Mouse (Mus musculus): Measurements from ENCODE around the gene Dok4. TPM values are rescaled to one million over a fixed set of nuclear protein-coding genes. Genes with fewer than 3 reads are reported as not detected.

Gene Dok4
- polyA plus RNA-seq (2012; rRNA removed), result 20.1 and 21.0 TPM in 2 replicates

GRCm38 (mm10) chr8:94876197-94876730 is at the start of gene Dok4:
TSS of gene Dok4 (minus strand) at chr8:94876330.

DNA sequence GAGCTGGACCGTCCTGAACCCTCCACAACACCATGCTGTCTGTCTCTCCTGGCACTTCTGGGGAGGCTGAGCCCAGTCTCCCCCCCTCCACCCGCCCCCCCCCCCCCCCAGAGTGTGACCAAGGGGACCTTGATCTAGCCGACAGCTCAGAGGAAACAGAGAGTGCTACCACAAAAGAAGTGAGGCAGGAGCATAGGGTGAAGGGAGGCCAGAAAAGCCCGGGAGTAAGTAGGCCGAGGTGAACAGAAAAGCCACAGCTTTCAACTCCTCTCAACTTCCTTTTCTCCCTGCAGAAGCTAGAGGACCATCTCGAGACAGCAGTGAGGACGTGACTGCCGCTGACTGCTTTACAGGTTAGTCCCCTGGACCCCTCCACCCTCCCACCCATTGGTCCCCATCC is 47.3 kb upstream of the Dok4 start, which contains the start of gene Adgrg5:
Adgrg5 (plus strand) TSS at position 290 of the 400 bp plus-strand sequence.

DNA sequence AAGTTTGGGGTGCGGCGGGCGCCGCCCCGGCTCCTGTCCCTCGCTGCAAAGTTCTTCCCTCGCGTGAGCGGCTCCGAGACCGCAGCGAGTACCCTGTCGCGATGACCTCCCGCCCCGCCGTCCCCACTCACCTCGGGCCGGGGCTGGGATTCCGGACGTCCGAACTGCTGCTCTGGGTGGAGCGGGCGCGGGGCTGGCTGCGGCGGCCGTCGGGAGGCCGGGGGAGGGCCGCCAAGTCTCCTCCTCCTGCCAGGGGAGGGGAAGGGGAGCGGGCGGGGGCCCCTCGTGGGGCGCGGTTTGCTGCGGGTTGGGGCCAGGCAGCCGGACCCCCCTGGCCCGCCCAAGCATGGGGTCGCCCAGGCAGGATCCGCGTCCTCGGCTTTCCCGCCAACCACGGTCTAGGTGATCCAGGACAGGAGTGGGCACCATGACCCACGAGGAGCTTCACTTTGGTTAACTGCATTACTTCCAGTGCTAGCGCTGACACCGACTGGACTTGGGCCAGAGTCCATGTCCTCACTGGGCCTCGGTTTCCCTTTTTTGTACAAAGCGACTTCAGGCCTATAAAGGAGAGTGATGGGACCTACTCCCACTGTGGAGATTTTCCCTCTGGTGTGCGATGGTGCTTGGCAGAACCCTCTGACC is 41.8 kb upstream of the Dok4 start, which contains the start of gene Ccdc102a:
Ccdc102a (minus strand) TSS at position 248 of the 645 bp plus-strand sequence.

GRCm38 (mm10) chr8:94857346-94858173 is 18.6 kb downstream of the Dok4 start, which contains the start of gene Polr2c:
TSS of gene Polr2c (plus strand) at chr8:94857450.

GRCm38 (mm10) chr8:94837662-94838574 is 38.2 kb downstream of the Dok4 start, which contains the start of the genes Coq9 and Ciapin1:
TSS of gene Coq9 (plus strand) at chr8:94838321.
TSS of gene Ciapin1 (minus strand) at chr8:94838358.

Other genes starting within 250 kb of the Dok4 start
- gene Arl2bp, start 209.7 kb downstream of the Dok4 start, polyA plus RNA-seq (2012; rRNA removed), result 112 and 114 TPM in 2 replicates
- 27.7 and 33.6 TPM in 2 replicates for gene Pllp, start 180.1 kb downstream of the Dok4 start, polyA plus RNA-seq (2012; rRNA removed)
- 2.1 and 2.4 TPM in 2 replicates for gene Ccl22, start 130.7 kb downstream of the Dok4 start, polyA plus RNA-seq (2012; rRNA removed)
- 39.1 and 60.1 TPM in 2 replicates for gene Cx3cl1, start 104.3 kb downstream of the Dok4 start, polyA plus RNA-seq (2012; rRNA removed)
- 0.55 and 1.0 TPM in 2 replicates for gene Ccl17, start 65.9 kb downstream of the Dok4 start, polyA plus RNA-seq (2012; rRNA removed)
- 258 and 318 TPM in 2 replicates for gene Coq9, start 38.0 kb downstream of the Dok4 start, polyA plus RNA-seq (2012; rRNA removed)
- 30.7 and 54.7 TPM in 2 replicates for gene Ciapin1, start 38.0 kb downstream of the Dok4 start, polyA plus RNA-seq (2012; rRNA removed)
- 89.0 and 119 TPM in 2 replicates for gene Polr2c, start 18.9 kb downstream of the Dok4 start, polyA plus RNA-seq (2012; rRNA removed)
- 37.3 and 55.2 TPM in 2 replicates for gene Ccdc102a, start 41.8 kb upstream of the Dok4 start, polyA plus RNA-seq (2012; rRNA removed)
- 2.1 and 3.6 TPM in 2 replicates for gene Adgrg5, start 47.4 kb upstream of the Dok4 start, polyA plus RNA-seq (2012; rRNA removed)
- gene Adgrg1, start 98.4 kb upstream of the Dok4 start, polyA plus RNA-seq (2012; rRNA removed), result 361 and 638 TPM in 2 replicates
- gene Adgrg3, start 141.4 kb upstream of the Dok4 start, polyA plus RNA-seq (2012; rRNA removed), result 7.9 and 9.3 TPM in 2 replicates
- 10.4 and 12.1 TPM in 2 replicates for gene Drc7, start 178.8 kb upstream of the Dok4 start, polyA plus RNA-seq (2012; rRNA removed)
- 34.4 and 37.1 TPM in 2 replicates for gene Katnb1, start 204.9 kb upstream of the Dok4 start, polyA plus RNA-seq (2012; rRNA removed)